Mouse (Mus musculus) MEL (cell line): ENCODE measurements around the gene Entpd6. TPM values are rescaled to one million over a fixed set of nuclear protein-coding genes. Genes with fewer than 3 reads are reported as not detected.

Source experiments
- DNase-seq: peaks from one replicate; pipeline ENCODE4 v3.0.0; 2011; ENCODE audit warnings: low read depth, low spot score
- H3K27ac ChIP-seq: 2 replicates; pipeline ENCODE4 v1.5.1; 2012; ENCODE audit warnings: low read depth, mild to moderate bottlenecking, control low read depth, low read length, moderate library complexity; ENCODE audit not compliant: control insufficient read depth
- H3K27me3 ChIP-seq, 2 experiments: fragments of 150-350 bp in 1 of 2; sonication (generic) in 1 of 2; 2 replicates each; pipeline ENCODE4 v1.6.1; 2012; ENCODE audit warnings: low read length in 2 of 2, mild to moderate bottlenecking in 2 of 2, improper control_type of control experiment in 1 of 2, moderate library complexity in 1 of 2; ENCODE audit not compliant: insufficient read depth in 2 of 2, control insufficient read depth in 1 of 2
- H3K36me3 ChIP-seq, 2 experiments: 2 replicates each; pipeline ENCODE4 v1.6.1; 2012 to 2014; ENCODE audit warnings: low read length in 2 of 2, improper control_type of control experiment in 1 of 2, inconsistent platforms in 1 of 2, mild to moderate bottlenecking in 1 of 2; ENCODE audit not compliant: insufficient read depth in 2 of 2, control insufficient read depth in 1 of 2
- H3K4me1 ChIP-seq, 2 experiments: fragments of 150-350 bp in 1 of 2; sonication (generic) in 1 of 2; 2 replicates each; pipeline ENCODE4 v1.6.1; 2012; ENCODE audit warnings: low read length in 2 of 2, improper control_type of control experiment in 1 of 2, mild to moderate bottlenecking in 1 of 2; ENCODE audit not compliant: insufficient read depth in 2 of 2, control insufficient read depth in 1 of 2
- H3K4me3 ChIP-seq, 2 experiments: fragments of 150-350 bp in 1 of 2; sonication (generic) in 1 of 2; 2 replicates each; pipeline ENCODE4 v1.5.1; 2012; ENCODE audit warnings: low read depth in 2 of 2, low read length in 2 of 2, mild to moderate bottlenecking in 2 of 2, moderate library complexity in 2 of 2, control low read depth in 1 of 2, improper control_type of control experiment in 1 of 2; ENCODE audit not compliant: control insufficient read depth in 1 of 2, insufficient read depth in 1 of 2
- H3K79me2 ChIP-seq: 2 replicates; pipeline ENCODE4 v1.6.1; 2012; ENCODE audit warnings: mild to moderate bottlenecking, low read length, moderate library complexity; ENCODE audit not compliant: control insufficient read depth, poor library complexity, insufficient read depth
- H3K9ac ChIP-seq: 2 replicates; pipeline ENCODE4 v1.6.1; 2012; ENCODE audit warnings: low read depth, mild to moderate bottlenecking, control low read depth, low read length, moderate library complexity; ENCODE audit not compliant: control insufficient read depth, poor library complexity, severe bottlenecking
- H3K9me3 ChIP-seq: fragments of 150-350 bp; sonication (generic); replicated peaks from 2 replicates; pipeline ENCODE4 v1.6.1; 2012; ENCODE audit warnings: mild to moderate bottlenecking, low read length, improper control_type of control experiment, moderate library complexity; ENCODE audit not compliant: insufficient read depth
- BHLHE40 ChIP-seq: IDR thresholded peaks from 2 replicates; pipeline ENCODE4 v1.6.1; 2012; ENCODE audit warnings: low read depth, mild to moderate bottlenecking, inconsistent platforms, low read length, improper control_type of control experiment, borderline replicate concordance
- CHD1 ChIP-seq: IDR thresholded peaks from 2 replicates; pipeline ENCODE4 v1.6.1; 2012; ENCODE audit warnings: low read depth, mild to moderate bottlenecking, inconsistent platforms, low read length, improper control_type of control experiment
- CTCF ChIP-seq, 3 experiments: IDR thresholded peaks in 2 of 3; conservative IDR thresholded peaks in 1 of 3; 2 replicates each; pipeline ENCODE4 v1.5.1; 2011 to 2012; ENCODE audit warnings: low read length in 3 of 3, low read depth in 2 of 3, mild to moderate bottlenecking in 2 of 3, improper control_type of control experiment in 1 of 3, inconsistent platforms in 1 of 3, mixed read lengths in 1 of 3, moderate library complexity in 1 of 3; ENCODE audit not compliant: control insufficient read depth in 1 of 3, insufficient read depth in 1 of 3, poor library complexity in 1 of 3, severe bottlenecking in 1 of 3
- EP300 ChIP-seq, 2 experiments: IDR thresholded peaks; 2 replicates each; pipeline ENCODE4 v1.6.1; 2011; ENCODE audit warnings: improper control_type of control experiment in 2 of 2, low read length in 2 of 2, low read depth in 1 of 2, mild to moderate bottlenecking in 1 of 2
- GATA1 ChIP-seq: IDR thresholded peaks from 2 replicates; pipeline ENCODE4 v1.6.1; 2011; ENCODE audit warnings: low read depth, low read length, improper control_type of control experiment
- HCFC1 ChIP-seq: IDR thresholded peaks from 2 replicates; pipeline ENCODE4 v1.6.1; 2012; ENCODE audit warnings: low read depth, mild to moderate bottlenecking, inconsistent platforms, low read length, improper control_type of control experiment, moderate library complexity
- JUND ChIP-seq: IDR thresholded peaks from 2 replicates; pipeline ENCODE4 v1.6.1; 2011; ENCODE audit warnings: low read depth, mild to moderate bottlenecking, improper control_type of control experiment, low read length
- KAT2A ChIP-seq: conservative IDR thresholded peaks from 2 replicates; pipeline ENCODE4 v1.6.1; 2012; ENCODE audit warnings: low read depth, low read length, improper control_type of control experiment, inconsistent platforms
- MAX ChIP-seq: IDR thresholded peaks from 2 replicates; pipeline ENCODE4 v1.6.1; 2011; ENCODE audit warnings: low read length, improper control_type of control experiment
- POLR2AphosphoS5 ChIP-seq: IDR thresholded peaks from 2 replicates; pipeline ENCODE4 v1.6.1; 2012; ENCODE audit warnings: low read depth, borderline replicate concordance, mild to moderate bottlenecking, inconsistent platforms, low read length, moderate library complexity, mixed read lengths
- SIN3A ChIP-seq: IDR thresholded peaks from 2 replicates; pipeline ENCODE4 v1.6.1; 2012; ENCODE audit warnings: low read length, improper control_type of control experiment, inconsistent platforms
- SMC3 ChIP-seq: IDR thresholded peaks from 2 replicates; pipeline ENCODE4 v1.6.1; 2011; ENCODE audit warnings: low read depth, low read length, improper control_type of control experiment
- TAL1 ChIP-seq: IDR thresholded peaks from 2 replicates; pipeline ENCODE4 v1.6.1; 2012; ENCODE audit warnings: mild to moderate bottlenecking, inconsistent platforms, low read length, moderate library complexity, mixed read lengths
- TBP ChIP-seq: IDR thresholded peaks from 2 replicates; pipeline ENCODE4 v1.8.0; 2011; ENCODE audit warnings: low read depth, low read length, improper control_type of control experiment
- ZKSCAN1 ChIP-seq: IDR thresholded peaks from 2 replicates; pipeline ENCODE4 v1.6.1; 2012; ENCODE audit warnings: low read depth, mild to moderate bottlenecking, inconsistent platforms, low read length, improper control_type of control experiment, moderate library complexity
- polyA plus RNA-seq, 2 experiments: library from polyadenylated mRNA; stranded (reverse) in 1 of 2; unstranded in 1 of 2; fragments of >175 nt in 1 of 2; fragments of >200 nt in 1 of 2; gene quantifications; 2 replicates each; pipeline versions ENCODE4 v1.2.1 to v1.2.4; 2012; ENCODE audit warnings: low replicate concordance in 2 of 2, low read depth in 1 of 2; ENCODE audit not compliant: insufficient read length in 2 of 2, insufficient read depth in 1 of 2, missing spikeins in 1 of 2
- total RNA-seq: library from RNA; depleted of rRNA; stranded (reverse); fragments of 300-350 nt; gene quantifications from 2 replicates; pipeline ENCODE4 v1.2.3, GENCODE M21; 2012

The Entpd6 gene
- total and polyA plus RNA-seq, 3 experiments, result 47.9 to 48.2 TPM; not detected in 1

GRCm38 (mm10) chr2:150787234-150787771 lies 38.5 kb downstream of the Entpd6 start:
- peak; percentile 26 for DNase-seq
- Histone ChIP-seq H3K36me3 (peaks cover 0 to 11% of the 10 kb centered on the region in 2 experiments; a peak in 2 of 4 replicates), H3K9me3 (no peaks in the 10 kb centered on the region)
- no peak for TF ChIP-seq TAL1
- no peak for TF ChIP-seq HCFC1
- TF ChIP-seq KAT2A, result no peak
- no peak for TF ChIP-seq TBP
- TF ChIP-seq CHD1, result no peak
- TF ChIP-seq CTCF (IDR thresholded peaks at IDR 0.05 in 2 of 3, conservative IDR thresholded peaks at IDR 0.05 in 1 of 3; ENCODE audit: control insufficient read depth in 1 of 3, insufficient read depth in 1 of 3, low read depth in 2 of 3, low read length in 3 of 3, poor library complexity in 1 of 3, severe bottlenecking in 1 of 3), result no peak
- TF ChIP-seq BHLHE40, result no peak
- TF ChIP-seq SMC3, result no peak
- no peak for TF ChIP-seq POLR2AphosphoS5
- TF ChIP-seq MAX, result no peak
- no peak for TF ChIP-seq SIN3A
- TF ChIP-seq, all 39 proteins: peak for 0
- Histone ChIP-seq H3K4me3 (peak overlapping the region; percentile 70 to 78), H3K27ac (no peak overlapping the region), H3K4me1 (peaks cover 3 to 13% of the 10 kb centered on the region in 2 experiments; a peak in 2 of 4 replicates), H3K27me3 (no peaks in the 10 kb centered on the region), H3K9ac (peak overlapping the region; percentile 72), H3K79me2 (peaks cover 3% of the 10 kb centered on the region; the same call in 1 of the 2 replicates)

- Histone ChIP-seq H3K9me3 (no peaks in the 10 kb centered on the region), H3K79me2 (peaks cover 3% of the 10 kb centered on the region; the same call in 1 of the 2 replicates), H3K36me3 (peaks cover 0 to 4% of the 10 kb centered on the region in 2 experiments; a peak in 2 of 4 replicates), H3K27ac (no peak overlapping the region)
- TF ChIP-seq MAX (no peak), ZKSCAN1 (no peak), GATA1 (no peak), JUND (no peak), EP300 (IDR thresholded peaks at IDR 0.05; ENCODE audit: low read depth in 1 of 2, low read length in 2 of 2) (no peak)
- TF ChIP-seq, all 39 proteins: peak for 0
- Histone ChIP-seq H3K27me3 (no peaks in the 10 kb centered on the region), H3K4me1 (peaks cover 0 to 6% of the 10 kb centered on the region in 2 experiments; a peak in 1 of 4 replicates), H3K9ac (no peak overlapping the region), H3K4me3 (no peak overlapping the region)
- peak; percentile 19 for DNase-seq
These were observed 40.1 kb downstream of the Entpd6 start for GRCm38 (mm10) chr2:150788768-150789550.
